Mouse (Mus musculus) mesoderm, embryonic 11.5 days (tissue): ENCODE data around the gene Frmd4a.
A peak's percentile ranks its signal among the peaks of the same experiment; 100 is the strongest.

Source experiments
- DNase-seq: peaks from one replicate; pipeline ENCODE4 v3.0.0-alpha.2; 2012; ENCODE audit warnings: low read depth, low spot score

The Frmd4a gene

GRCm38 (mm10) chr2:4391091-4391490 lies 373.6 kb downstream of the Frmd4a start:
- no peak for DNase-seq

- DNase-seq = no peak
These were observed 374.2 kb downstream of the Frmd4a start for GRCm38 (mm10) chr2:4391678-4392085.

GRCm38 (mm10) chr2:4393046-4393445 lies 375.5 kb downstream of the Frmd4a start:
- DNase-seq = no peak

- no peak for DNase-seq
These were observed 377.1 kb downstream of the Frmd4a start for GRCm38 (mm10) chr2:4394641-4395040.

- no peak for DNase-seq
These were observed 382.2 kb downstream of the Frmd4a start for GRCm38 (mm10) chr2:4399721-4400120.

- DNase-seq = peak; percentile 69
These were observed 383.5 kb downstream of the Frmd4a start for GRCm38 (mm10) chr2:4400771-4401596.

GRCm38 (mm10) chr2:4401597-4402581 lies 384.4 kb downstream of the Frmd4a start:
- peak; percentile 80 for DNase-seq

GRCm38 (mm10) chr2:4406977-4407376 lies 389.5 kb downstream of the Frmd4a start:
- DNase-seq = peak; percentile 29

- DNase-seq = no peak
These were observed 392.4 kb downstream of the Frmd4a start for GRCm38 (mm10) chr2:4409810-4410433.

- no peak for DNase-seq
These were observed 395.5 kb downstream of the Frmd4a start for GRCm38 (mm10) chr2:4412870-4413595.

- DNase-seq = no peak
These were observed 396.2 kb downstream of the Frmd4a start for GRCm38 (mm10) chr2:4413596-4414335.

- no peak for DNase-seq
These were observed 403.3 kb downstream of the Frmd4a start for GRCm38 (mm10) chr2:4420679-4421312.

GRCm38 (mm10) chr2:4421757-4422156 lies 404.2 kb downstream of the Frmd4a start:
- peak; percentile 77 for DNase-seq

- no peak for DNase-seq
These were observed 406.4 kb downstream of the Frmd4a start for GRCm38 (mm10) chr2:4423896-4424295.

GRCm38 (mm10) chr2:4428407-4428855 lies 410.9 kb downstream of the Frmd4a start:
- no peak for DNase-seq

GRCm38 (mm10) chr2:4433119-4433518 lies 415.6 kb downstream of the Frmd4a start:
- DNase-seq = no peak

GRCm38 (mm10) chr2:4435051-4435450 lies 417.5 kb downstream of the Frmd4a start:
- DNase-seq = no peak

GRCm38 (mm10) chr2:4436361-4437231 lies 419.1 kb downstream of the Frmd4a start:
- peak; percentile 83 for DNase-seq

GRCm38 (mm10) chr2:4438739-4439138 lies 421.2 kb downstream of the Frmd4a start:
- DNase-seq = no peak
